Comparison of ENCODE assay signal across 8 mouse cellular contexts in the genomic region with DNA sequence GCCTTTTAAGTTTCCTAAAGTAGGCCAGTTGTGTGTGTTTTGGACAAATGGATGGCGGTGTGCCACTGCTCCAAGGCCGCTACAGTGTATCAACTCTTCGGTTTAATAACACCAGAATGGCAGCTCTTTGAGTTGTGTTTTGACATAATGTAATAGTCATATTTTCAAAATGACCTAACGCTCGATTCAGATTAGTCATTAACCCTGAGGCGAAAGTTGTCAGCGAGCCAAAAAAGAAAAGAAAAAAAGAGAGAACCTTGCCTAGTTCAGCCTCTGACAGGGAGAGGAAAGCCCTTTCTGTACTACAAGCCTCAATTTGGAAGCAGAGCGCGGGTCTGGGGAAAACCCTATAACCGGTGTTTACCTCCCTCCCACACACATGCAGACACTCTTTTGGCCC. TPM values are rescaled to one million over a fixed set of nuclear protein-coding genes. Genes with fewer than 3 reads are reported as not detected.
DNase-seq lines count a peak whose midpoint lies in the region; ATAC-seq and TF ChIP-seq lines count a peak whose summit lies in the region.

No protein-coding gene starts in this region.

- peak overlapping the region; percentile 71 for H3K4me2 ChIP-seq in heart, embryonic 13.5 days
- H3K4me2 ChIP-seq in limb, embryonic 13.5 days (replicated peaks): peak overlapping the region; percentile 69
- H3K4me2 ChIP-seq in myocyte (ENCODE audit: low read depth): peak overlapping the region; percentile 96

- peak overlapping the region; percentile 69 for H3K4me3 ChIP-seq in heart, embryonic 13.5 days
- H3K4me3 ChIP-seq in limb, embryonic 13.5 days: peak overlapping the region; percentile 87
- peak overlapping the region; percentile 91 for H3K4me3 ChIP-seq in myocyte

- ATAC-seq in heart, embryonic 13.5 days (ENCODE audit: extremely low read depth, insufficient number of reproducible peaks, low FRiP score, low TSS enrichment): no peak
- peak; percentile 42 for ATAC-seq in limb, embryonic 13.5 days (ENCODE audit: low FRiP score, low read depth)

- H3K27me3 ChIP-seq in heart, embryonic 13.5 days (replicated peaks): no peaks in the 10 kb centered on the region
- H3K27me3 ChIP-seq in limb, embryonic 13.5 days: no peaks in the 10 kb centered on the region
- no peaks in the 10 kb centered on the region for H3K27me3 ChIP-seq in myocyte (ENCODE audit: control insufficient read depth, insufficient read depth, insufficient read length)

- H3K36me3 ChIP-seq in heart, embryonic 13.5 days: no peaks in the 10 kb centered on the region
- H3K36me3 ChIP-seq in limb, embryonic 13.5 days: no peaks in the 10 kb centered on the region
- H3K36me3 ChIP-seq in myocyte (ENCODE audit: control insufficient read depth, insufficient read depth): no peaks in the 10 kb centered on the region

- H3K79me2 ChIP-seq in myocyte (ENCODE audit: control insufficient read depth, insufficient read depth): peaks cover 37% of the 10 kb centered on the region

- peak; percentile 79 for DNase-seq in adrenal gland, adult 2 months
- no peak for DNase-seq in adrenal gland, adult (ENCODE audit: inconsistent age in 2 of 2, low spot score in 1 of 2)
- DNase-seq in ovary, postnatal 14 days (ENCODE audit: low spot score): peak; percentile 31
- DNase-seq in ovary, postnatal 36 days (ENCODE audit: low spot score): no peak
- no peak for DNase-seq in left cerebral cortex, adult 11 months (ENCODE audit: low spot score)

- H3K9ac ChIP-seq in heart, embryonic 13.5 days: peak overlapping the region; percentile 79
- H3K9ac ChIP-seq in limb, embryonic 13.5 days: peak overlapping the region; percentile 62

- no peaks in the 10 kb centered on the region for H3K9me3 ChIP-seq in heart, embryonic 13.5 days
- H3K9me3 ChIP-seq in limb, embryonic 13.5 days: no peaks in the 10 kb centered on the region

- peak overlapping the region; percentile 57 for H3ac ChIP-seq in myocyte (ENCODE audit: control insufficient read depth, insufficient read length)

- peak overlapping the region; percentile 94 for H3K27ac ChIP-seq in heart, embryonic 13.5 days (replicated peaks)
- H3K27ac ChIP-seq in limb, embryonic 13.5 days: peak overlapping the region; percentile 92

- TF ChIP-seq POLR2A in myocyte (IDR thresholded peaks at IDR 0.05; ENCODE audit: insufficient read length, low read depth): no peak

- peaks cover 46% of the 10 kb centered on the region for H3K4me1 ChIP-seq in heart, embryonic 13.5 days
- peaks cover 40% of the 10 kb centered on the region for H3K4me1 ChIP-seq in limb, embryonic 13.5 days

- WGBS in heart, embryonic 13.5 days: 14% methylated on average over 10 of the region's 10 CpGs
- 9% methylated on average over 10 of the region's 10 CpGs for WGBS in limb, embryonic 13.5 days

TF ChIP-seq in myocyte, 11 proteins besides CTCF, POLR2A, EP300 and RAD21:
- TF ChIP-seq USF1 (IDR thresholded peaks at IDR 0.05; ENCODE audit: low read depth) (no peak), TCF3 (IDR thresholded peaks at IDR 0.05; ENCODE audit: insufficient read length, low read depth) (no peak), TCF12 (IDR thresholded peaks at IDR 0.05; ENCODE audit: insufficient read depth, poor library complexity, severe bottlenecking) (no peak), MYOG (IDR thresholded peaks at IDR 0.05; ENCODE audit: control insufficient read depth in 1 of 3, insufficient read depth in 1 of 3, insufficient read length in 2 of 3, low read depth in 2 of 3) (no peak), MAX (IDR thresholded peaks at IDR 0.05; ENCODE audit: low read depth) (no peak), POLR2AphosphoS2 (IDR thresholded peaks at IDR 0.05; ENCODE audit: insufficient read length, low read depth) (no peak), CEBPB (IDR thresholded peaks at IDR 0.05; ENCODE audit: insufficient read depth, poor library complexity, severe bottlenecking) (no peak), MYOD1 (IDR thresholded peaks at IDR 0.05; ENCODE audit: control insufficient read depth in 1 of 3, insufficient read length in 2 of 3, low read depth in 2 of 3) (no peak), SRF (IDR thresholded peaks at IDR 0.05; ENCODE audit: control insufficient read depth, insufficient read length, low read depth) (no peak), REST (IDR thresholded peaks at IDR 0.05; ENCODE audit: insufficient read depth, insufficient read length) (no peak), E2F4 (IDR thresholded peaks at IDR 0.05; ENCODE audit: insufficient read depth) (no peak)

RNA-seq across cellular contexts. Expression of a gene that starts 0.5 kb away (rescaled TPM):
- 10 to 100 TPM; 11.1 to 14.5 TPM for total RNA-seq in adrenal gland, adult 2 months (2021)
- 9.2 and 9.5 TPM in 2 replicates for polyA plus RNA-seq in adrenal gland, adult 2 months (2012; rRNA removed)
- 5.9 and 6.3 TPM in 2 replicates for polyA plus RNA-seq in heart, embryonic 13.5 days (2015; fragmentation: Nextera tagmentation; extraction: Ambion mirVana)
- polyA plus RNA-seq in limb, embryonic 13.5 days (2015; fragmentation: Nextera tagmentation; extraction: Ambion mirVana): 11.7 and 12.7 TPM in 2 replicates
- polyA plus RNA-seq in myocyte (2012; fragmentation: generic; extraction: Trizol): 11.4 TPM

Comparison
In these comparisons a context has a peak if more than half of its experiments do, and no peak if none do; other contexts are left out.
1. DNase-seq: peak in adrenal gland, adult 2 months (single experiment) and ovary, postnatal 14 days (single experiment); none in adrenal gland, adult (0 of 2), ovary, postnatal 36 days (single experiment) and left cerebral cortex, adult 11 months (single experiment).
2. Peak in every context shown above with its lines, with median percentiles within 50 percentile points of each other: H3K4me2 ChIP-seq and H3K4me3 ChIP-seq.